Mouse (Mus musculus) small intestine, adult 10 weeks (tissue): ENCODE results near the gene Foxc1. TPM values are rescaled to one million over a fixed set of nuclear protein-coding genes. Genes with fewer than 3 reads are reported as not detected.

Experiments used
- polyA plus RNA-seq: library from polyadenylated mRNA; stranded (reverse); fragments of 350-450 nt; fragmentation: Illumina TruSeq; extraction: RNeasy Lipid Tissue Mini Kit (QIAGEN cat#74804); gene quantifications from one replicate; pipeline ENCODE4 v1.2.3, GENCODE M21; 2014; ENCODE audit warnings: low replicate concordance

Foxc1 gene
- 0.22 TPM for polyA plus RNA-seq

GRCm38 (mm10) chr13:31806428-31806832 lies at the start of gene Foxc1:
Gene Foxc1 (plus strand): TSS chr13:31806633.

Other genes with a start within 250 kb of the Foxc1 start
- gene A530084C06Rik, start 247.3 kb upstream of the Foxc1 start, polyA plus RNA-seq, result 0.26 TPM
- 8.5 TPM for gene Foxf2, start 180.8 kb upstream of the Foxc1 start, polyA plus RNA-seq